Comparison of ENCODE assay signal across 8 mouse cellular contexts in genomic region chr3:28408859-28409459, GRCm38 (mm10).
DNase-seq lines count a peak whose midpoint lies in the region; ATAC-seq lines count a peak whose summit lies in the region.

No protein-coding gene starts in this region.

- H3K4me3 ChIP-seq in liver, embryonic 13.5 days (replicated peaks), result no peak overlapping the region
- no peak overlapping the region for H3K4me3 ChIP-seq in neural tube, embryonic 12.5 days

- ATAC-seq in liver, embryonic 13.5 days (ENCODE audit: low read depth), result peak; percentile 95
- peak; percentile 72 for ATAC-seq in neural tube, embryonic 12.5 days (ENCODE audit: low FRiP score, low read depth)

- H3K27ac ChIP-seq in liver, embryonic 13.5 days, result no peak overlapping the region
- no peak overlapping the region for H3K27ac ChIP-seq in neural tube, embryonic 12.5 days

- intact Hi-C loops in heart, postnatal 14 days (cut with DNase I), result loop anchor here (5.0 kb wide), 1 partner anchor 242 kb away; no protein-coding TSS in a partner anchor

- no peaks in the 10 kb centered on the region for H3K36me3 ChIP-seq in liver, embryonic 13.5 days
- H3K36me3 ChIP-seq in neural tube, embryonic 12.5 days, result no peaks in the 10 kb centered on the region

- no peaks in the 10 kb centered on the region for H3K9me3 ChIP-seq in liver, embryonic 13.5 days (replicated peaks)
- H3K9me3 ChIP-seq in neural tube, embryonic 12.5 days, result no peaks in the 10 kb centered on the region

- no peak overlapping the region for H3K9ac ChIP-seq in liver, embryonic 13.5 days
- no peak overlapping the region for H3K9ac ChIP-seq in neural tube, embryonic 12.5 days

- WGBS in liver, embryonic 13.5 days (ENCODE audit: insufficient replicate concordance), result 54% methylated on average over 12 of the region's 12 CpGs
- WGBS in neural tube, embryonic 12.5 days, result 62% methylated on average over 12 of the region's 12 CpGs

- peak; percentile 91 for DNase-seq in 416B (ENCODE audit: low read depth)
- peak; percentile 80 for DNase-seq in cerebellum, adult 11-12 months
- DNase-seq in forelimb bud, embryonic 11.5 days (ENCODE audit: low read depth, low spot score), result peak; percentile 72
- peak; percentile 61 for DNase-seq in heart, postnatal 14 days
- peak; percentile 33 to 43 for DNase-seq in kidney, postnatal 36 days
- peak; percentile 52 for DNase-seq in liver, embryonic 13.5 days
- peak; percentile 52 to 60 for DNase-seq in urinary bladder, postnatal 4 days (ENCODE audit: low spot score in 2 of 2)

- H3K27me3 ChIP-seq in liver, embryonic 13.5 days, result no peaks in the 10 kb centered on the region
- H3K27me3 ChIP-seq in neural tube, embryonic 12.5 days (replicated peaks), result no peaks in the 10 kb centered on the region

- peaks cover 10% of the 10 kb centered on the region for H3K4me1 ChIP-seq in liver, embryonic 13.5 days (replicated peaks)
- no peaks in the 10 kb centered on the region for H3K4me1 ChIP-seq in neural tube, embryonic 12.5 days

- H3K4me2 ChIP-seq in liver, embryonic 13.5 days, result peak overlapping the region; percentile 23; the same call in 1 of the 2 replicates
- H3K4me2 ChIP-seq in neural tube, embryonic 12.5 days (replicated peaks), result no peak overlapping the region

Comparison
In these comparisons a context has a peak if more than half of its experiments do, and no peak if none do; other contexts are left out.
1. DNase-seq: peak in every context shown above with its lines; median percentile 91 in 416B; 80 in cerebellum, adult 11-12 months; 72 in forelimb bud, embryonic 11.5 days; 61 in heart, postnatal 14 days; 56 in urinary bladder, postnatal 4 days; 52 in liver, embryonic 13.5 days; 38 in kidney, postnatal 36 days.